Mouse (Mus musculus): Measurements from ENCODE around the gene Ppfia1. TPM values are rescaled to one million over a fixed set of nuclear protein-coding genes. Genes with fewer than 3 reads are reported as not detected.
A peak's percentile ranks its signal among the peaks of the same experiment; 100 is the strongest.

Gene Ppfia1
- polyA plus RNA-seq, 1 experiment from 2014 or later = 27.6 TPM

DNA sequence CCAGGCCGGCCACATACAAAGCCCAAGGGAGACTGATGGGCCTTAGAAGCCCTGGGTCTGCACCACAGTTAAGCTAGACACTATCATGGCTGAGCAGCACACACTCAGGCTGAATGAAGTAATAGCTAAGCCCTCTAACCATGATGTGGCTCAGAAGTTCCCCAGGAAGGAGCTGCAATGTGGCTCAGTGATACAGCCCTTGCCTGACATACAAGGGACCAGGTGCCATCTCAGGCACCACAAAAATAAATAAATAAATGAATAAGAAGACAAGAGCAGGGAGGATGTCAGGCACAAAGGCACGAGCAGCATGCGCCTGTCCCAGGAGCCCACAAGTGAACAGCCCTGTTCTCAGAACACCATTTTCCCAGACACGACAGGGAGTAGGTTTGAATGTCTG, 111.6 kb downstream of the Ppfia1 start:
- 92% methylated on average over 4 of the region's 4 CpGs for WGBS
- Histone ChIP-seq H3K4me2 (ENCODE audit: low read length) (no peak overlapping the region), H3K4me3 (replicated peaks; ENCODE audit: low read depth, low read length) (no peak overlapping the region), H3K9ac (ENCODE audit: low read depth, low read length) (no peak overlapping the region), H3K27me3 (ENCODE audit: insufficient read depth, low read length) (no peaks in the 10 kb centered on the region), H3K9me3 (replicated peaks; ENCODE audit: low read length) (no peaks in the 10 kb centered on the region), H3K36me3 (ENCODE audit: insufficient read depth, low read length) (peaks cover 86% of the 10 kb centered on the region), H3K27ac (no peak overlapping the region), H3K4me1 (replicated peaks; ENCODE audit: insufficient read depth, low read length) (no peaks in the 10 kb centered on the region)
- TF ChIP-seq CTCF (IDR thresholded peaks at IDR 0.05; ENCODE audit: low read depth) = no peak
- DNase-seq (ENCODE audit: low spot score) = no peak
- no peak for ATAC-seq (replicated peaks; ENCODE audit: low FRiP score, low read depth)

DNA sequence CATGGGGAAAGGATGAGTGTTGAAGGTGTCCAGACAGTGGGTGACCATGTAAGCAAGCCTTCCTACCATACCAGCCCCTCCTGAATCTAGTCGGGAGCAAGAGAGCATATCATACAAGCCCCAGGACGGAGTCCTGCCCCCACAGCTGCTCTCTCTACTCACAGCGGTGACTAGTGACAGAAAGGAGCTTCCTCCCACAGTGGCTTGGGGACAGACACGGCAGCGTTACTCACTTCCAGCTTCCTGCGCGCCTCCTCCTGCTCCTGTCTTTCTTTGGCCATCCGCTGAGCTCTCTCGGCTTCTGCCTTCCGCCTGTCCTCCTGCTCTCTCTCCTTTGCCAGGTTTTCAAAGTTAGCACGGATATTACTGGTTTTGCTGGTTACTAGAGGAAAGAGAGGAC, 112.1 kb downstream of the Ppfia1 start:
- Histone ChIP-seq H3K4me2 (ENCODE audit: low read length) (no peak overlapping the region), H3K36me3 (ENCODE audit: insufficient read depth, low read length) (peaks cover 87% of the 10 kb centered on the region), H3K27ac (no peak overlapping the region), H3K4me3 (replicated peaks; ENCODE audit: low read depth, low read length) (no peak overlapping the region), H3K4me1 (replicated peaks; ENCODE audit: insufficient read depth, low read length) (no peaks in the 10 kb centered on the region), H3K9ac (ENCODE audit: low read depth, low read length) (no peak overlapping the region), H3K27me3 (ENCODE audit: insufficient read depth, low read length) (no peaks in the 10 kb centered on the region), H3K9me3 (replicated peaks; ENCODE audit: low read length) (no peaks in the 10 kb centered on the region)
- no peak for DNase-seq (ENCODE audit: low spot score)
- no peak for TF ChIP-seq CTCF (IDR thresholded peaks at IDR 0.05; ENCODE audit: low read depth)
- 92% methylated on average over 11 of the region's 11 CpGs for WGBS
- ATAC-seq (replicated peaks; ENCODE audit: low FRiP score, low read depth) = no peak

DNA sequence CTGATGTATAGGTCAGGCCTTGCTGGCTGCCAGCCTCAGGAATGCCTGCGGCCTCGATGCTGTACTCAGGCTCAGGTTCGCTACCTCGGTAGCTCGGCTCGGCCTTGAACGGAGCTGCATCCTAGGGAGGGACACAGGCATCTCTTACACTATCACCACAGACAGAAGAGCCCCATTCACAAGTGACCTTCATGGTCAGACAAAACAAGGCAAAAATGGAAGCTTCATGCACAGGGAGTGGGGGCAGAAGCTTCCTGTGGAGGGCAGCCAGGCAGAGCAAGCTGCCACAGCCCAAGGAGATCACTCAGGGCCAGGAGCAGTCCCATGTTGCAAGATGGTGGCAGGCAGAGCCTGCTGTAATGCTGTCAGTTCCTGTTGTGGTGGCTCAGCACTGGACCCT, 114.7 kb downstream of the Ppfia1 start:
- peaks cover 74% of the 10 kb centered on the region for H3K36me3 ChIP-seq (ENCODE audit: insufficient read depth, low read length)
- no peak overlapping the region for H3K4me3 ChIP-seq (replicated peaks; ENCODE audit: low read depth, low read length)
- H3K9me3 ChIP-seq (replicated peaks; ENCODE audit: low read length) = no peaks in the 10 kb centered on the region
- DNase-seq (ENCODE audit: low spot score) (no peak), ATAC-seq (replicated peaks; ENCODE audit: low FRiP score, low read depth) (no peak)
- H3K4me2 ChIP-seq (ENCODE audit: low read length) = no peak overlapping the region
- no peak overlapping the region for H3K27ac ChIP-seq
- H3K27me3 ChIP-seq (ENCODE audit: insufficient read depth, low read length) = no peaks in the 10 kb centered on the region
- no peaks in the 10 kb centered on the region for H3K4me1 ChIP-seq (replicated peaks; ENCODE audit: insufficient read depth, low read length)
- no peak for TF ChIP-seq CTCF (IDR thresholded peaks at IDR 0.05; ENCODE audit: low read depth)
- WGBS = 96% methylated on average over 7 of the region's 7 CpGs
- H3K9ac ChIP-seq (ENCODE audit: low read depth, low read length) = no peak overlapping the region

DNA sequence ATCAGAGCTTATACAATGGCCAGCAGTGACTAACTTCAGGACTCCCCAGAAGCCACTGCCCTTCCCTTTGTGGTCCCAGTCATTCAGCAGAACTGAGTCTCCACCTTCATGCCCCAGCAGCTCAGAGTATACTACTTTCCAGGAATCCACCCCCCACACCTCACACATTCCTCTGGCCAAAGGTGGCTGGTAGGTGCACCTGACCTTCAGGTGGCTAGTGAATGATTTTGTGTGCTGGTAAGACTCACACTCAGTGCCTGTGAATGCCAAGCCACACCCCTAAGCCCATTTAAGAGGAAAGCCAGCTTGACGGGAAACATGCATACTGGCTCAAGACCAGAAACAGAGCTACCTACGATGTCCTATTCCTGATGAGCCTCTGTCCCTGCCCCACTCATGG, 120.6 kb downstream of the Ppfia1 start:
- no peak for DNase-seq (ENCODE audit: low spot score)
- no peaks in the 10 kb centered on the region for H3K9me3 ChIP-seq (replicated peaks; ENCODE audit: low read length)
- TF ChIP-seq CTCF (IDR thresholded peaks at IDR 0.05; ENCODE audit: low read depth) = no peak
- no peak overlapping the region for H3K9ac ChIP-seq (ENCODE audit: low read depth, low read length)
- WGBS = 82% methylated on average over 2 of the region's 2 CpGs
- no peak overlapping the region for H3K4me2 ChIP-seq (ENCODE audit: low read length)
- H3K27ac ChIP-seq = no peak overlapping the region
- H3K4me3 ChIP-seq (replicated peaks; ENCODE audit: low read depth, low read length) = no peak overlapping the region
- no peaks in the 10 kb centered on the region for H3K27me3 ChIP-seq (ENCODE audit: insufficient read depth, low read length)
- no peaks in the 10 kb centered on the region for H3K4me1 ChIP-seq (replicated peaks; ENCODE audit: insufficient read depth, low read length)
- ATAC-seq (replicated peaks; ENCODE audit: low FRiP score, low read depth) = no peak; the same call in 1 of the 2 replicates
- peaks cover 24% of the 10 kb centered on the region for H3K36me3 ChIP-seq (ENCODE audit: insufficient read depth, low read length)

DNA sequence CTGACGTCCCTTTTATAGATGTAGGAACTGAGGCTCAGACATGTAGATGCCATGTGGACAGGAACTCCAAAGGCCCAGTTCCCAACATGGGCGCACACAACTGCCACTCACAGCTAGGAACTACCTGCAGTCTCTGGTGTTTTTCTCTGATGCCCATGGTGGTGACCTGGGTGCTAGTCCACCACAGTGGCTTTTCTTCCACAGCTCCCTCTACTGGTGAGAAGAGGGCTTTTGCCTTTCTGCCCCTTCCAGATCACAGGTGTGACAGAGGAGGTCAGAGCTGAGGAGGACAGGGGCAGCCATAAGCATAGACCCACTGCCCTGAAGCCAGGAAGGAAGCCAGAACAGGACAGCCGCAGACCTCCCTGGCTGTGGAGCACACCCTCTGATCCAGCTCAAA, 126.1 kb downstream of the Ppfia1 start:
- TF ChIP-seq CTCF (IDR thresholded peaks at IDR 0.05; ENCODE audit: low read depth) = peak; percentile 47; the same call in 1 of the 2 replicates
- no peak for ATAC-seq (replicated peaks; ENCODE audit: low FRiP score, low read depth)
- Histone ChIP-seq H3K4me1 (replicated peaks; ENCODE audit: insufficient read depth, low read length) (no peaks in the 10 kb centered on the region), H3K27ac (no peak overlapping the region), H3K4me3 (replicated peaks; ENCODE audit: low read depth, low read length) (no peak overlapping the region), H3K9me3 (replicated peaks; ENCODE audit: low read length) (no peaks in the 10 kb centered on the region), H3K36me3 (ENCODE audit: insufficient read depth, low read length) (no peaks in the 10 kb centered on the region), H3K27me3 (ENCODE audit: insufficient read depth, low read length) (no peaks in the 10 kb centered on the region), H3K9ac (ENCODE audit: low read depth, low read length) (no peak overlapping the region), H3K4me2 (ENCODE audit: low read length) (no peak overlapping the region)
- no peak for DNase-seq (ENCODE audit: low spot score)
- WGBS = 77% methylated on average over 3 of the region's 3 CpGs

Other genes with a start within 250 kb of the Ppfia1 start
- gene Cttn, start 82.7 kb downstream of the Ppfia1 start, polyA plus RNA-seq (2015; fragmentation: Nextera tagmentation; extraction: Ambion mirVana) = 136 and 154 TPM in 2 replicates
- 12.6 and 13.1 TPM in 2 replicates for gene Fadd, start 28.7 kb upstream of the Ppfia1 start, polyA plus RNA-seq (2015; fragmentation: Nextera tagmentation; extraction: Ambion mirVana)
- gene Ano1, start 198.2 kb upstream of the Ppfia1 start, polyA plus RNA-seq (2015; fragmentation: Nextera tagmentation; extraction: Ambion mirVana) = 33.3 and 34.1 TPM in 2 replicates

Data from kidney, postnatal 0 days (tissue).